Mouse (Mus musculus): ENCODE measurements around the gene Tomm22. TPM values are rescaled to one million over a fixed set of nuclear protein-coding genes. Genes with fewer than 3 reads are reported as not detected.

The Tomm22 gene
- polyA plus RNA-seq, 1 experiment from 2014 or later, result 286 TPM

DNA sequence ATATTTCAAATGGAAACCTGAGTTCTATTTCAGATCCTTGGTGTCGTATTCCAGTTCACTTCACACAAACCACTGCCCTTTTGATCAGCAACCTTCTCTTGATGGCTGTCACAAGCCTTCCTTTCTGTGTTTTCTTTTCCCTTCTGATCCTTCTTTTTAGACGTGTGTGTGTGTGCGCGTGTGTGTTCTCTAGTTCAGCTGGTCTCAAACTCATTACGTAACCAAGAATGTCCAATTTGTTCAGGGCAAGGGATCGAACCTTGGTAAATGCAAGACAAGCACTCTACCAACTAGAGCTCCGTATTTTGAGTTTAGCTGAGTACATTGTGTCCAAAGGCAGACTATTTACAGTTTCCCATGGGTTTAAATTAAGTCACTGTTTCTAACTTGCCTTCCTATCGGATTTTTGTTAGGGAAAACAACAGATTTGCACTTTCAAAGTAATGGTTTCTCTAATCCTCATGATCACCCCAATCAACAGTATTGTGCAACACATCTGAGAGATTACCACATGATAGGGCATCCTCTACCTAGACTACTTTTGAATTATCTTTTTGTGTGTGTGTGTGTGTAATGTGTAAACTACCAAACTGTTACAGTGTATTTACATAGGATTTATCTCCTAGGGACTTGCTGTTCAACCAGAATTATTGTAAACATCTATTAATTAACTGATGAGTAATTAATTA, 17.8 kb downstream of the Tomm22 start:
- no peak for DNase-seq (ENCODE audit: extremely low spot score, low spot score)
- Histone ChIP-seq H3K27ac (peak overlapping the region; percentile 93), H3K27me3 (ENCODE audit: poor library complexity, severe bottlenecking) (peaks cover 4% of the 10 kb centered on the region; the same call in 1 of the 2 replicates), H3K9me3 (no peaks in the 10 kb centered on the region), H3K4me1 (peaks cover 82% of the 10 kb centered on the region), H3K36me3 (replicated peaks) (peaks cover 8% of the 10 kb centered on the region; the same call in 1 of the 2 replicates), H3K4me3 (peak overlapping the region; percentile 96)
- WGBS, result 4% methylated on average over 8 of the region's 8 CpGs

DNA sequence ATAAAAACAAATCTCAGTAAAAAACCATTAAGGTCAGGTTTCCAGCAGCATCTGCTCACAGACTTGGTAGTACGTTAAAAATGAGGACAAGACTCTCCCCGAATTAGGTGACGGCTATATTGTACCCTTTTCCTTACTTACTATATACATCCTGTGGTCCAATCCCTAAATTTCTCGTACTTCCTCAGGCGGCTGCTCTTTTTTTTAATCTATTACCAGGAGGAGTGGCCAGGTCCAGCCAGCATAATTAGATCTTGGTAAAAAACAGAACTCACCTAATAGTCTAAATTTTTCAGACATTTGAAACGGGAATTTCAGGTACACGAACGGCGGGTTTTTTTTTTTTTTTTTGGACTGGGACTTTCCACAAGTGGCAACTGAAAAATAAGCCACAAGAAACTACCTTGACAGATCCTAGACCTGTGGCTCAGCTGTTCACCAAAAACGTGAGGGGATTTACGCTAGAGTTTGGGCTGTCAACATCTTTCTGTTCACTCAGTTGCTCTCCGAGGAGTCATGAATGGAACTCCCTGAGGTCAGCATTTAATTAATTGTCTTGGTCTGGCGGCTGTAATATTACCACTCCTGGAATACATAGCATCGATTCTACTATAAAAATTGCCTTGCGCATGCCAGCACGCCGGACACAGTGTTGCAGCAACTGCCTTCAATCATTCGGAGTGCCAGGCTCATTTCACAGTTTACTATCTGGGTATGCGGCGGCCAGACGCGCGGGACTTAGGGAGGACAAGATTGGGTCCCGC, 19.2 kb downstream of the Tomm22 start:
- Histone ChIP-seq H3K36me3 (replicated peaks) (peaks cover 14% of the 10 kb centered on the region), H3K4me1 (peaks cover 77% of the 10 kb centered on the region), H3K4me3 (peak overlapping the region; percentile 98), H3K9me3 (no peaks in the 10 kb centered on the region), H3K27ac (peak overlapping the region; percentile 95), H3K27me3 (ENCODE audit: poor library complexity, severe bottlenecking) (peaks cover 4% of the 10 kb centered on the region; the same call in 1 of the 2 replicates)
- WGBS, result 16% methylated on average over 24 of the region's 24 CpGs
- DNase-seq (ENCODE audit: extremely low spot score, low spot score), result no peak

DNA sequence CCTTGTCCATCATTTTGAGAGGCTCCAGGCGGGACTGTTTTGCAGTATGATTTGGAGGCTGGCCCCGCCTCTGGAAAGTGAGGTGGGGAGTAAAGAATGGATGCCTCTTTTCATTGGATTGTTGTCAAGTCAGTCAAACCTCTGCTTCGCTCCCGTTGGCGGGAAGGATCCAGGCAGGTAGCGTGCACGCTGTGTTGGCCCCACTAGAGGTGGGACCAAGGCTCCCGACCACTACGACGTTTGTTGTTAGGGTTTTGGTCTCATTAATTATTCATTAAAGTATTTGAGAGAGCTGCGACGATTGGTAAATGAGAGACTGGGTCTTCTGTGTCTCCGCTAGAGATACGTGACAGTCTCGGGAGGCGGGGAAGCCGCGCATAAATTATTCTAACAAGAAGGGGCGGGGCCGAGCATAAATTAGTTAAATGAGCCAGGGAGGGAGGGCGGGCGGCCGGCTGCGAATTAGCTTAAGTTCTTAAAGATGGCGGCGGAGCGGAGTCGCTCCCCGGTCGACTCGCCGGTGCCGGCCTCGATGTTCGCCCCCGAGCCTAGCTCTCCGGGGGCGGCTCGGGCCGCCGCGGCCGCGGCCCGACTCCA, 19.9 kb downstream of the Tomm22 start, which contains the start of gene Gtpbp1:
Gtpbp1 (plus strand) TSS at position 420 of the 597 bp plus-strand sequence.
- peak; percentile 94 for DNase-seq (ENCODE audit: extremely low spot score, low spot score)
- H3K27me3 ChIP-seq (ENCODE audit: poor library complexity, severe bottlenecking), result peaks cover 4% of the 10 kb centered on the region; the same call in 1 of the 2 replicates
- peak within 1 kb of the TSS; percentile 95 for H3K27ac ChIP-seq
- H3K36me3 ChIP-seq (replicated peaks), result peaks cover 21% of the 10 kb centered on the region
- H3K9me3 ChIP-seq, result no peaks in the 10 kb centered on the region
- peak within 1 kb of the TSS; percentile 98 for H3K4me3 ChIP-seq
- WGBS, result under 1% methylated on average over 45 of the region's 45 CpGs
- peaks cover 71% of the 10 kb centered on the region for H3K4me1 ChIP-seq

DNA sequence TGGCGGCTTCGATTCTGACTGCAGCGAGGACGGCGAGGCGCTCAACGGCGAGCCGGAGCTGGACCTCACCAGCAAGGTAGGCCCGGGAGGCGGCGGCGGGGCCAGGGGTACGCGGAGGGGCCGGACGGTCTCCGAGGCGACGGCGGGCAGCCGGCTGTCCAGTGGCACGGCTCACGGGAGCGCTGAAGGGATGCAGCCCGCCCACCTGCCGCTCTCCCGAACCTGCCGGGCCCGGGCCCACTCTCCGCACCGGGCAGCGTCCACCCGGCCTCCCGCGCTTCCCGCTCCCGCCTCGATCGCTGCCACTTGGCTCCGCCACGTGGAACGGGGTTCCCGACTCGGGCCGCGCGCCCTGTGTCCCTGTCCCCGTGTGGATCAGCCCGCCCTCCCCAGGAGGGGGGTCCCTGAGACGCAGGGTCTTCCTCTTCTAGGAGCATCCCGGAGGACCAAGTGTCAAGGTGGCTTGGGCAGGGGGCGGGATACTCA, 20.4 kb downstream of the Tomm22 start:
- no peak for DNase-seq (ENCODE audit: extremely low spot score, low spot score)
- peak overlapping the region; percentile 98 for H3K4me3 ChIP-seq
- H3K9me3 ChIP-seq, result no peaks in the 10 kb centered on the region
- H3K4me1 ChIP-seq, result peaks cover 67% of the 10 kb centered on the region
- under 1% methylated on average over 53 of the region's 53 CpGs for WGBS
- peaks cover 24% of the 10 kb centered on the region for H3K36me3 ChIP-seq (replicated peaks)
- H3K27ac ChIP-seq, result peak overlapping the region; percentile 95
- peaks cover 4% of the 10 kb centered on the region; the same call in 1 of the 2 replicates for H3K27me3 ChIP-seq (ENCODE audit: poor library complexity, severe bottlenecking)

DNA sequence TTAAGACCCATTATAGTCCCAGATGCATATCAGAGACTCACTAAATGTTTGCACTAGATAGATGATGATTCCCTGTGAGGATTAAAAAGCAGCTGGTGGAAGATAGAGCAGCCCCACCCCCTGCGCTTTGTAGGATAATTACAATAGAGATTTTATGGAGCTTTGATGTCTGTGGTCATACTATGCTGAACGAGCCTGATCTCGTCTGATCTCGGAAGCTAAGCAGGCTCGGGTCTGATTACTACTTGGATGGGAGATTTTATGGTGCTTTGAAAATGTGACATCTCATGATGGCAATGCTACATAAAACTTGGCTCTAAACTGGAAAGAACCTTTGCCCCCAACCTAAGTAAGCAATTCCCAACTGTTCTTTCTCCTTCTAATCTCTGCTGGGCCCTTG, 21.7 kb downstream of the Tomm22 start:
- Histone ChIP-seq H3K27ac (no peak overlapping the region), H3K9me3 (no peaks in the 10 kb centered on the region), H3K36me3 (replicated peaks) (peaks cover 37% of the 10 kb centered on the region), H3K4me3 (peak overlapping the region; percentile 98), H3K27me3 (ENCODE audit: poor library complexity, severe bottlenecking) (peaks cover 4% of the 10 kb centered on the region; the same call in 1 of the 2 replicates), H3K4me1 (peaks cover 68% of the 10 kb centered on the region)
- 89% methylated on average over 5 of the region's 5 CpGs for WGBS
- no peak for DNase-seq (ENCODE audit: extremely low spot score, low spot score)

DNA sequence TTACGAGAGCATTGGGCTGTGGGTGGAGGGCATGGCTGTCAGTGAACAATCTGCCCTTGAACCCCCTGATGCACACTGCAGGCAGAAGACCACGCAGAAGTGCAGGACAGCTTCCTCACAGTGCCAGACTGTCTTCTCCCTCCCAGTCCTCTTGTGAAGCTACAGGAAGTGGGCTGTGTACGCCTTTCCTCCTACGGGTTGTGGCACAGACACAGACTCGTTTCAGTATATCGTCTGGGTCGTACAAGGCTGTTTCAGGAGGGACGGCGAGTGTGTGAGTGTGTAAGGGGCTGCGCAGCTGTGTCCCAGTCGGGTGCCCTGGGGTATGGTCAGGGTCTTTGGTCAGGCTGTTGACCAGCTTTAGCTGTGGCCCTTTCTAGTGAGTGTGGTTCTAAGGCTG, 23.1 kb downstream of the Tomm22 start:
- Histone ChIP-seq H3K4me1 (peaks cover 68% of the 10 kb centered on the region), H3K9me3 (no peaks in the 10 kb centered on the region), H3K4me3 (peak overlapping the region; percentile 16; the same call in 1 of the 2 replicates), H3K27me3 (ENCODE audit: poor library complexity, severe bottlenecking) (peaks cover 4% of the 10 kb centered on the region; the same call in 1 of the 2 replicates), H3K27ac (no peak overlapping the region), H3K36me3 (replicated peaks) (peaks cover 48% of the 10 kb centered on the region)
- no peak for DNase-seq (ENCODE audit: extremely low spot score, low spot score)
- WGBS, result 88% methylated on average over 11 of the region's 11 CpGs

DNA sequence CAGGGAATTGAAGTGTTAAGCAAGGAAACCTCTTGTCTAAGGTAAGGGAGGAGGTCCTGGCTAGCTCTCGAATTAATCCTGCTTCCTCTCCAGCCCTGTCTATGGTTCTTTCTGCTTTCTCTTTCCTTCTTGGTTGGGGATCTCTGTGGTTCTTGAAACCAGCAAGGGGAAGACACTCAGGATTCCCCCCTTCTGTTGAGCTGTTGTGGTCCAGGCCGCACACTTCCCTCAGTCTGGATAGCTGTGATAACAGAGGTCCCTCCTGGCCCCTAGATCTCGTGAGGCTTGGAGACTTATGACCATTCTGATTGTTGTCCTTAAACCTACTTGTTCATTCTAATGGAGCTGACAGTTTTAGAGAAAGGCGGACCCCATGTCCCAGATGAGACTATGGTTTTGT, 23.9 kb downstream of the Tomm22 start:
- no peak for DNase-seq (ENCODE audit: extremely low spot score, low spot score)
- peaks cover 54% of the 10 kb centered on the region for H3K36me3 ChIP-seq (replicated peaks)
- H3K4me1 ChIP-seq, result peaks cover 61% of the 10 kb centered on the region
- no peak overlapping the region for H3K27ac ChIP-seq
- 93% methylated on average over 4 of the region's 4 CpGs for WGBS
- no peaks in the 10 kb centered on the region for H3K9me3 ChIP-seq
- no peak overlapping the region for H3K4me3 ChIP-seq
- no peaks in the 10 kb centered on the region for H3K27me3 ChIP-seq (ENCODE audit: poor library complexity, severe bottlenecking)

DNA sequence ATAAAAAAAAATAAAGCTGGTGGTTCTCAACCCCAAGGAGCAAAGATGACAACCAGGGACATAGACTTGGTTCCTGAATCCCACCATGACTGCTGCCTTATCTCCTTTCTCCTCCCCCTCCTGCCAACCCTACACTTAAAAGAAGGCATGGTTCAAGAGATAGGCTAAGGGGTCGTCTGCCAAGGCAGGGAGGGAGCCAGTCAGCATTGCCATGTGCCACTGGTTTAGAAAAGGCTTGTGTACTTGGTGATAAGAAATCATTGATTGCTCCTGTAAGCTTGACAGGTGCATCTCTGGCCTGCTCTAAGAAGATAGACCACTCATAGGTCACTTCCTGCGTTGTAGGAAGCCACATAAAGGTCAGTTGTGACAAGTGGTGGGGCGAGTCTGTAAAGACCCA, 24.9 kb downstream of the Tomm22 start:
- peaks cover 56% of the 10 kb centered on the region for H3K36me3 ChIP-seq (replicated peaks)
- no peaks in the 10 kb centered on the region for H3K9me3 ChIP-seq
- DNase-seq (ENCODE audit: extremely low spot score, low spot score), result no peak
- no peak overlapping the region for H3K4me3 ChIP-seq
- no peak overlapping the region for H3K27ac ChIP-seq
- H3K4me1 ChIP-seq, result peaks cover 54% of the 10 kb centered on the region
- H3K27me3 ChIP-seq (ENCODE audit: poor library complexity, severe bottlenecking), result no peaks in the 10 kb centered on the region
- WGBS, result 76% methylated on average over 3 of the region's 3 CpGs

DNA sequence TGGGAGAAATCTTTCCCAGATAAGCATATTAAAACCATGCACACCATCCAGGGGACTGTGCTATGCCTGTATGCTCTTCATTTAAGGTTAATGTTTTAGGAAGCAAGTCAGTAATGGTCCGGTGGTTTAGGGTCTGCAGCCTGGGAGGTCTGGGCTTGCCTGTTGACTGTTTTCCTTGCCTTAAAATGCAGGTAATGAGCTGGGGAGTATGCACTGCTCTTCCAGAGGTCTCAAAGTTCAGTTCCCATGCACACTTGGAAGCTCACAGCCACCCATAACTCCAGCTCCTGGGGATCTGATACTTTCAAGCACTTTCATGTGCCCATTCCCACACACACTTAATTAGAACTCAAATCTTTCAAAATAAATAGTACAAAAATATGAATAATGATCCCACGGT, 25.8 kb downstream of the Tomm22 start:
- no peak overlapping the region for H3K4me3 ChIP-seq
- H3K27ac ChIP-seq, result no peak overlapping the region
- H3K36me3 ChIP-seq (replicated peaks), result peaks cover 56% of the 10 kb centered on the region
- DNase-seq (ENCODE audit: extremely low spot score, low spot score), result no peak
- no peaks in the 10 kb centered on the region for H3K9me3 ChIP-seq
- H3K4me1 ChIP-seq, result peaks cover 47% of the 10 kb centered on the region
- H3K27me3 ChIP-seq (ENCODE audit: poor library complexity, severe bottlenecking), result no peaks in the 10 kb centered on the region
- WGBS, result 92% methylated on average over 2 of the region's 2 CpGs

DNA sequence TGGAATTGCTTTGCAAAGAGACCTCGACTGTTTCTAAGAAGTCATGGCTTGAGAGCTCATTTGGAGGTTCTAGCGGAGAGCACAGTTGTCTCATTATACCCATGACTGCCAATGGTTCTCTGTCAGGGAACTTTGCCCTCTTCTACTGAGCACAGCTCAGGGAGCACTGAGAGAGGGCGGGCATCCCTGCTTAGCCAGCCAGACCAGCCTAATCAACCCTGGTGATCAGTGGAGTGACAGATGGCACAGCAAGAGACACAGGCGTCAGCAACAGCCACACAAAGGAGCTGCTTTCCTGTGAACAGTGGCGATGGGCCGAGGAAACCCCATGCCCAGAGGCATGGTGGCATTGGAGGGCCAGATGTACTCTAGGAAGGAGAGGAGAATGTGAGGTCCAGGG, 26.4 kb downstream of the Tomm22 start:
- 86% methylated on average over 6 of the region's 6 CpGs for WGBS
- no peak overlapping the region for H3K4me3 ChIP-seq
- H3K36me3 ChIP-seq (replicated peaks), result peaks cover 56% of the 10 kb centered on the region
- H3K9me3 ChIP-seq, result no peaks in the 10 kb centered on the region
- no peak for DNase-seq (ENCODE audit: extremely low spot score, low spot score)
- H3K27me3 ChIP-seq (ENCODE audit: poor library complexity, severe bottlenecking), result no peaks in the 10 kb centered on the region
- H3K4me1 ChIP-seq, result peaks cover 42% of the 10 kb centered on the region
- H3K27ac ChIP-seq, result 0 out of 2 replicates have a peak overlapping the region, but pooled peaks have one; percentile 16

DNA sequence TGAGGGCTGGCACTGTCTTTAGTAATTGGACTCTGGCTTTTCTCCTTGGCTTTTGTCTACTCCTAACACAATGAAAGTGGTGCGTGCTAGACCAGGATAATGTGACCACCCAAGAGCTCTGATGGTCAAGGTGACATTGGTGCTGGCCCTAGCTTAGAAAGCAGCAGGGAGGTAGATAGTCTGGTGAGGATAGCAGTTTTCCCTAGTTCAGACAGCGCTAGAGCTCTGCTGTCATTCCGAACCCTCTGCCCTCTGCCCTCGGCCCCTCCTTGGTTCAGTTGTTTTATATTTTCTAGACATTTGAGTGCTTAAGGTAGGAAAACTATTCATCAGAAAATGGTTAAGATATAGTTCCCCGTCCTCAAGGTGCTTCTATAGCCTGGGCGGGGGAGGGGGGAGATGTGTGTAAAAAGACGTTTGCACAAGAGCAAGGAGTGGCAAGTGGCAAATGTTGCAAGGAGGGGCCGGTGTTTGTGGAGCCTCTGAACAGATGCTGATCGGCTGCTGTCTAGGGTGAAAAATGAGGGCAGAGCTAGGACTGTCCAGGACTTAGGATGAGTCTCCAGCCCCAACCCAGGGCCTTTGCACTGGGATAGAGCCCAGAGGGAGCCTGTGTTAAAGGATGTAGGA, 27.0 kb downstream of the Tomm22 start:
- H3K9me3 ChIP-seq, result no peaks in the 10 kb centered on the region
- H3K4me1 ChIP-seq, result peaks cover 36% of the 10 kb centered on the region
- H3K27ac ChIP-seq, result 0 out of 2 replicates have a peak overlapping the region, but pooled peaks have one; percentile 16
- WGBS, result 87% methylated on average over 9 of the region's 9 CpGs
- H3K4me3 ChIP-seq, result no peak overlapping the region
- DNase-seq (ENCODE audit: extremely low spot score, low spot score), result no peak
- H3K36me3 ChIP-seq (replicated peaks), result peaks cover 56% of the 10 kb centered on the region
- no peaks in the 10 kb centered on the region for H3K27me3 ChIP-seq (ENCODE audit: poor library complexity, severe bottlenecking)

DNA sequence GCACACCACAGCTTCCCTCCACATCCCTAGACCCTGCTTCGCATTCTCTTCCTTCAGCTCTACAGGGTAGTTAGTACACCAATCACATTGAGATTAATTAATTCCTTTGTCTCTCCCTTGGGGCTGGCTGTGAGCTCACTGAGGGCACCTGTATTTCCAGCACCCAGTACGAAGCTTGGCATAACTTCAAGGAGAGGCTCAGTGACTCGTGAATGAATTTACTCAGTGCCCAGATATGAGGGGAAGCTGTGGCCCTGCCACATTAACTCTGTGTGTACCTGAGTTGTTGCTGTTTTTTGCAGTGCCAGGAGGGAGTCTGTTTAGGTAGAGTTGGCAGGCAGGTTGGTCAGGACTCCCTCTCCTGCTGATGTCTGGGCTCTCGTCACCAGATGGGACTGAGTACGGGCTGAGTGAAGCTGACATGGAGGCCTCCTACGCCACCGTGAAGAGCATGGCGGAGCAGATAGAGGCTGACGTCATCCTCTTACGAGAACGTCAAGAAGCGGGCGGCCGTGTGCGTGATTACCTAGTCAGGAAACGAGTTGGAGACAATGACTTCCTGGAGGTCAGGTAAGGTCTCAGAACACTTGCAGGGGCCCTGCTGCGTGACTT, 36.0 kb downstream of the Tomm22 start:
- no peaks in the 10 kb centered on the region for H3K27me3 ChIP-seq (ENCODE audit: poor library complexity, severe bottlenecking)
- no peak overlapping the region for H3K4me3 ChIP-seq
- DNase-seq (ENCODE audit: extremely low spot score, low spot score), result no peak
- no peaks in the 10 kb centered on the region for H3K4me1 ChIP-seq
- H3K27ac ChIP-seq, result no peak overlapping the region
- peaks cover 58% of the 10 kb centered on the region for H3K36me3 ChIP-seq (replicated peaks)
- no peaks in the 10 kb centered on the region for H3K9me3 ChIP-seq
- WGBS, result 93% methylated on average over 17 of the region's 17 CpGs

Measured in forebrain, embryonic 10.5 days (tissue).